Mouse (Mus musculus) kidney, adult 2 months (tissue): ENCODE data around the gene Adgrl1. TPM values are rescaled to one million over a fixed set of nuclear protein-coding genes. Genes with fewer than 3 reads are reported as not detected.
A peak's percentile ranks its signal among the peaks of the same experiment; 100 is the strongest.

Experiments used
- DNase-seq: peaks from one replicate; pipeline ENCODE4 v3.0.0; 2021
- H3K27ac ChIP-seq: fragments of 200-500 bp; 2 replicates; pipeline ENCODE4 v1.5.1; 2012; ENCODE audit warnings: low read depth, low read length, control low read depth, inconsistent platforms; ENCODE audit not compliant: insufficient read depth
- H3K27me3 ChIP-seq: fragments of 200-500 bp; replicated peaks from 2 replicates; pipeline ENCODE4 v1.6.1; 2012; ENCODE audit warnings: mild to moderate bottlenecking, moderate library complexity, low read length, inconsistent platforms; ENCODE audit not compliant: control insufficient read depth, insufficient read depth
- H3K36me3 ChIP-seq: fragments of 200-500 bp; 2 replicates; pipeline ENCODE4 v1.6.1; 2012; ENCODE audit warnings: mild to moderate bottlenecking, moderate library complexity, low read length, inconsistent platforms; ENCODE audit not compliant: control insufficient read depth, insufficient read depth
- H3K4me1 ChIP-seq: fragments of 200-500 bp; 2 replicates; pipeline ENCODE4 v1.6.1; 2011; ENCODE audit warnings: low read length; ENCODE audit not compliant: control insufficient read depth, insufficient read depth
- H3K4me3 ChIP-seq: fragments of 200-500 bp; 2 replicates; pipeline ENCODE4 v1.5.1; 2011; ENCODE audit warnings: mild to moderate bottlenecking, low read depth, low read length, control low read depth; ENCODE audit not compliant: insufficient read depth
- CTCF ChIP-seq: fragments of 200-500 bp; conservative IDR thresholded peaks from 2 replicates; pipeline ENCODE4 v1.5.1; 2011; ENCODE audit warnings: low read depth, mild to moderate bottlenecking, control low read depth, low read length, moderate library complexity, mixed read lengths; ENCODE audit not compliant: insufficient read depth, insufficient read length
- POLR2A ChIP-seq: fragments of 200-500 bp; IDR thresholded peaks from one replicate; pipeline ENCODE4 v1.6.1; 2011; ENCODE audit warnings: low read depth, low read length, control low read depth
- WGBS: fragments of 180-500 bp; shearing (Covaris S2); methylation state at CpG from one replicate; pipeline ENCODE4 v1.1.7; 2018; 5-methylcytosine and 5-hydroxymethylcytosine counted together
- polyA plus RNA-seq: library from polyadenylated mRNA; depleted of rRNA; stranded (reverse); fragments of >200 nt; gene quantifications from 2 replicates; pipeline ENCODE4 v1.2.3, GENCODE M21; 2012

Adgrl1 gene
- polyA plus RNA-seq, 1 experiment = 28.7 TPM

- 2% methylated on average over 15 of the region's 15 CpGs for WGBS
- peak overlapping the region; percentile 48 for H3K4me3 ChIP-seq
- no peaks in the 10 kb centered on the region for H3K27me3 ChIP-seq
- no peak overlapping the region for H3K27ac ChIP-seq
- TF ChIP-seq CTCF (no peak), POLR2A (no peak)
- no peaks in the 10 kb centered on the region for H3K36me3 ChIP-seq
- DNase-seq = no peak
- H3K4me1 ChIP-seq = no peaks in the 10 kb centered on the region
Observed at GRCm38 (mm10) chr8:83955958-83956218, 56.0 kb downstream of the Adgrl1 start.

GRCm38 (mm10) chr8:83956789-83957188, 56.9 kb downstream of the Adgrl1 start:
- no peak overlapping the region for H3K4me3 ChIP-seq
- 14% methylated on average over 1 of the region's 1 CpGs for WGBS
- no peaks in the 10 kb centered on the region for H3K4me1 ChIP-seq
- DNase-seq = no peak
- no peak; the same call in 1 of the 2 replicates for TF ChIP-seq CTCF
- no peak for TF ChIP-seq POLR2A
- no peaks in the 10 kb centered on the region for H3K27me3 ChIP-seq
- H3K27ac ChIP-seq = no peak overlapping the region
- H3K36me3 ChIP-seq = no peaks in the 10 kb centered on the region

- Histone ChIP-seq H3K4me1 (no peaks in the 10 kb centered on the region), H3K27ac (no peak overlapping the region), H3K27me3 (no peaks in the 10 kb centered on the region), H3K36me3 (no peaks in the 10 kb centered on the region), H3K4me3 (no peak overlapping the region)
- 76% methylated on average over 5 of the region's 5 CpGs for WGBS
- TF ChIP-seq POLR2A = no peak
- no peak for TF ChIP-seq CTCF
- DNase-seq = peak; percentile 33
Observed at GRCm38 (mm10) chr8:83964015-83964765, 64.3 kb downstream of the Adgrl1 start.

- no peak for DNase-seq
- H3K27me3 ChIP-seq = no peaks in the 10 kb centered on the region
- H3K4me3 ChIP-seq = no peak overlapping the region
- WGBS = 97% methylated on average over 7 of the region's 7 CpGs
- no peaks in the 10 kb centered on the region for H3K36me3 ChIP-seq
- H3K27ac ChIP-seq = no peak overlapping the region
- peaks cover 6% of the 10 kb centered on the region; the same call in 1 of the 2 replicates for H3K4me1 ChIP-seq
- TF ChIP-seq CTCF (no peak), POLR2A (no peak)
Observed at GRCm38 (mm10) chr8:83967701-83968100, 67.8 kb downstream of the Adgrl1 start.

GRCm38 (mm10) chr8:83971121-83971520, 71.2 kb downstream of the Adgrl1 start:
- DNase-seq = no peak
- no peaks in the 10 kb centered on the region for H3K27me3 ChIP-seq
- WGBS = 86% methylated on average over 4 of the region's 4 CpGs
- peaks cover 12% of the 10 kb centered on the region; the same call in 1 of the 2 replicates for H3K4me1 ChIP-seq
- no peaks in the 10 kb centered on the region for H3K36me3 ChIP-seq
- TF ChIP-seq POLR2A (no peak), CTCF (no peak)
- H3K27ac ChIP-seq = no peak overlapping the region
- H3K4me3 ChIP-seq = no peak overlapping the region

- TF ChIP-seq CTCF (no peak), POLR2A (no peak)
- 78% methylated on average over 6 of the region's 6 CpGs for WGBS
- Histone ChIP-seq H3K4me1 (peaks cover 12% of the 10 kb centered on the region; the same call in 1 of the 2 replicates), H3K36me3 (no peaks in the 10 kb centered on the region), H3K27me3 (no peaks in the 10 kb centered on the region), H3K4me3 (peak overlapping the region; percentile 74; the same call in 1 of the 2 replicates), H3K27ac (peak overlapping the region; percentile 73)
- no peak for DNase-seq
Observed at GRCm38 (mm10) chr8:83971661-83972060, 71.8 kb downstream of the Adgrl1 start.

- Histone ChIP-seq H3K4me1 (peaks cover 18% of the 10 kb centered on the region), H3K27ac (peak within 1 kb of the TSS; percentile 73), H3K27me3 (no peaks in the 10 kb centered on the region), H3K4me3 (peak within 1 kb of the TSS; percentile 79), H3K36me3 (no peaks in the 10 kb centered on the region)
- TF ChIP-seq CTCF (no peak), POLR2A (peak; percentile 20)
- WGBS = under 1% methylated on average over 87 of the region's 94 CpGs
- DNase-seq = peak; percentile 100
Observed at GRCm38 (mm10) chr8:83972150-83973120, 72.5 kb downstream of the Adgrl1 start, which contains the start of gene Prkaca. Prkaca (plus strand) TSS chr8:83972993.
